Mouse (Mus musculus) liver, embryonic 16.5 days (tissue): ENCODE results near the gene Lemd1. TPM values are rescaled to one million over a fixed set of nuclear protein-coding genes. Genes with fewer than 3 reads are reported as not detected.

Experiments
- ATAC-seq: fragments of 200-750 bp; cut with Nextera tagmentation; 2 replicates; pipeline ENCODE4 v1.8.0; 2017; ENCODE audit warnings: low read depth, mild to moderate bottlenecking, moderate number of reproducible peaks, moderate library complexity
- H3K27ac ChIP-seq: fragments of 300-500 bp; sonication (generic); 2 replicates; pipeline ENCODE4 v1.5.1; 2014; ENCODE audit warnings: mild to moderate bottlenecking, low read length
- H3K27me3 ChIP-seq: fragments of 300-500 bp; sonication (generic); 2 replicates; pipeline ENCODE4 v1.6.1; 2014; ENCODE audit warnings: low read depth, low read length, mixed read lengths; ENCODE audit not compliant: control insufficient read depth, insufficient read depth
- H3K36me3 ChIP-seq: fragments of 300-500 bp; sonication (generic); 2 replicates; pipeline ENCODE4 v1.6.1; 2014; ENCODE audit warnings: mild to moderate bottlenecking; ENCODE audit not compliant: control insufficient read depth, insufficient read depth
- H3K4me1 ChIP-seq: fragments of 300-500 bp; sonication (generic); 2 replicates; pipeline ENCODE4 v1.6.1; 2014; ENCODE audit warnings: low read depth, low read length, mixed read lengths; ENCODE audit not compliant: control insufficient read depth
- H3K4me2 ChIP-seq: fragments of 300-500 bp; sonication (generic); 2 replicates; pipeline ENCODE4 v1.6.1; 2014; ENCODE audit warnings: low read depth, low read length, mixed read lengths
- H3K4me3 ChIP-seq: fragments of 300-500 bp; sonication (generic); 2 replicates; pipeline ENCODE4 v1.5.1; 2014; ENCODE audit warnings: low read depth, mild to moderate bottlenecking, low read length
- H3K9ac ChIP-seq: fragments of 300-500 bp; sonication (generic); 2 replicates; pipeline ENCODE4 v1.6.1; 2014; ENCODE audit warnings: low read depth, low read length
- H3K9me3 ChIP-seq: fragments of 300-500 bp; sonication (generic); replicated peaks from 2 replicates; pipeline ENCODE4 v1.6.1; 2016; ENCODE audit warnings: low read length; ENCODE audit not compliant: control insufficient read depth
- WGBS: fragments of 180-500 bp; shearing (Covaris S2); extraction: QIAGEN DNeasy Blood & Tissue Kit; methylation state at CpG from one replicate; pipeline ENCODE4 v1.1.7; 2014; ENCODE audit not compliant: insufficient replicate concordance; 5-methylcytosine and 5-hydroxymethylcytosine counted together
- polyA plus RNA-seq: library from polyadenylated mRNA; unstranded; fragments of >200 nt; fragmentation: Nextera tagmentation; extraction: Ambion mirVana; gene quantifications from 2 replicates; pipeline ENCODE4 v1.2.1, GENCODE M21; 2015

The Lemd1 gene
- polyA plus RNA-seq, 1 experiment from 2014 or later, result not detected

GRCm38 (mm10) chr1:132189231-132189630 is 2.0 kb upstream of the Lemd1 start:
- Histone ChIP-seq H3K27ac (no peak overlapping the region), H3K4me1 (peaks cover 4% of the 10 kb centered on the region), H3K27me3 (peaks cover 74% of the 10 kb centered on the region), H3K36me3 (no peaks in the 10 kb centered on the region), H3K9ac (no peak overlapping the region), H3K4me3 (no peak overlapping the region), H3K9me3 (no peaks in the 10 kb centered on the region), H3K4me2 (no peak overlapping the region)
- ATAC-seq, result no peak
- 22% methylated on average over 4 of the region's 4 CpGs for WGBS

- Histone ChIP-seq H3K27ac (no peak overlapping the region), H3K27me3 (peaks cover 75% of the 10 kb centered on the region), H3K4me3 (peak overlapping the region; percentile 50), H3K4me2 (peak overlapping the region; percentile 63), H3K4me1 (peaks cover 4% of the 10 kb centered on the region), H3K9ac (no peak overlapping the region), H3K9me3 (no peaks in the 10 kb centered on the region), H3K36me3 (no peaks in the 10 kb centered on the region)
- 1% methylated on average over 42 of the region's 50 CpGs for WGBS
- ATAC-seq, result no peak
Observed at GRCm38 (mm10) chr1:132190040-132190513, 1.2 kb upstream of the Lemd1 start.

GRCm38 (mm10) chr1:132190621-132191092 is 574 bp upstream of the Lemd1 start:
- H3K4me1 ChIP-seq, result peaks cover 4% of the 10 kb centered on the region
- peaks cover 81% of the 10 kb centered on the region for H3K27me3 ChIP-seq
- H3K9me3 ChIP-seq, result no peaks in the 10 kb centered on the region
- H3K36me3 ChIP-seq, result no peaks in the 10 kb centered on the region
- no peak overlapping the region for H3K9ac ChIP-seq
- H3K27ac ChIP-seq, result no peak overlapping the region
- WGBS, result 1% methylated on average over 54 of the region's 62 CpGs
- peak overlapping the region; percentile 50 for H3K4me3 ChIP-seq
- no peak for ATAC-seq
- H3K4me2 ChIP-seq, result peak overlapping the region; percentile 63

DNA sequence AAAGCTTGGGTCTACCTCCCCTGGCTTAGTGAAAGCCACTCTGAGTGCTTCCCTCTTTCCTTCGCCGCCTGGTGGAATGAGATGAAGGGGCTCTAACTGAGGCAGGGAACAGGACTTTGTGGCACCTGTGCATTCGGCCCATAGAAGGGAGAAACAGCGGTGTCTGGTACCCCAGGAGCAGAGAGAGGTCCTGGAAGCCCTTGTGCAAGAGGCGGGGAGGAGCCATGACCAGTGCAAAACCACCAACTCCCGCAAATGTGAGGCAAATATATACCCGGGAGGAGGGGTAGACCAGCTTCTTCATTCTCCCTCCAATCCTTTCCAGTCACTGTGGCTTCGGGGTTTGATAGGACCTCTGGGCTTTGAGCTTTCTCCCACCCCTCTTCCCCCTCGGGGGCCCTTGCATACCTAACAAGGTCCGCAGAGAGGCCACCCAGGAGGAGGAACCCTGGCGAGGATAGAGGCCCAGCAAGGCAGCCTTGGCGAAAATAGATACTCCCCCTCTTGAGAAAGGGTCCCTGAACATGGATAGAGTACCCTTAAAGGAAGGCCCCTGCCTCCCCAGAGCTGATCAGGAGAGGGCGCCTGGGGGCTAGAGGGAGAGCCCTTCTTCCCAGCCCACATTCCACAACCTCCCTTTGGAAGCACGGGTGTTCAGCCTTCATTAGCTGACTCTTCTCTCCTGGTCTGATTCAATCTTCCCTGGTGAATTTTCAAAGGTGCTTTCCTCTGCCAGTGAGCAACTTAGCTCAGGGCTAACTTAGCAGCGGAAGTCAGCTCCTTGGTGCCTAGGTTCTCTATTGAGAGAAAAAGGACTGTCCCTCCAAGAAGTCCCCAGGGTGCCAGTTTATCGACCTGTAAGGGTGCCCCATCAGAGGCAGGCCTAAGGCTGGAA is 802 bp downstream of the Lemd1 start:
- ATAC-seq, result no peak
- no peaks in the 10 kb centered on the region for H3K36me3 ChIP-seq
- H3K9me3 ChIP-seq, result no peaks in the 10 kb centered on the region
- H3K27ac ChIP-seq, result no peak overlapping the region
- 12% methylated on average over 16 of the region's 16 CpGs for WGBS
- peaks cover 77% of the 10 kb centered on the region for H3K27me3 ChIP-seq
- H3K4me3 ChIP-seq, result no peak overlapping the region
- H3K4me2 ChIP-seq, result no peak overlapping the region
- peaks cover 4% of the 10 kb centered on the region for H3K4me1 ChIP-seq
- no peak overlapping the region for H3K9ac ChIP-seq

- Histone ChIP-seq H3K27me3 (peaks cover 75% of the 10 kb centered on the region), H3K4me2 (no peak overlapping the region), H3K27ac (no peak overlapping the region), H3K9ac (no peak overlapping the region), H3K4me1 (peaks cover 4% of the 10 kb centered on the region), H3K9me3 (no peaks in the 10 kb centered on the region), H3K4me3 (no peak overlapping the region), H3K36me3 (no peaks in the 10 kb centered on the region)
- ATAC-seq, result no peak
- 43% methylated on average over 3 of the region's 3 CpGs for WGBS
Observed at GRCm38 (mm10) chr1:132193806-132194205, 2.6 kb downstream of the Lemd1 start.

DNA sequence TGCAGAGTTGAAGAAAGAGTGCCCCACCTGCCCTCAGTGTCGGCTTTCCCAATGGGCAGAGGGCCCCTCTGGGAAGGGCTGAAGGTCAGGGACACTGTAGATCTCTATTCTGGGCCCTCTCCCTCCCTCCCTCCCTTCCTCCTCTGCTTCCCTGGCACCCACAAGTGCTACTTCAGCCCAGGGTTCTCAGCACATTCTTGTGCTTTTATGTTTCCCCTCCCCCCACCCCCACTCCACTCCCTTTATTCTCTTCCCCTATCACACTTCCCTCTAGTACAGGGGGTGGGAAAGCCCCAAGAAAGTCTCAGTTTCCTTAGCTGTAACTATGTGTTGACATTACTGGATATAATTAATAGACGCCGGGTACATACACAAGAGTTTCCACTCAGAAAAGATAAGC is 3.4 kb downstream of the Lemd1 start:
- Histone ChIP-seq H3K4me2 (no peak overlapping the region), H3K27ac (no peak overlapping the region), H3K4me3 (no peak overlapping the region), H3K9ac (no peak overlapping the region), H3K4me1 (peaks cover 4% of the 10 kb centered on the region), H3K36me3 (no peaks in the 10 kb centered on the region), H3K9me3 (no peaks in the 10 kb centered on the region), H3K27me3 (peaks cover 74% of the 10 kb centered on the region)
- WGBS, result 42% methylated on average over 3 of the region's 3 CpGs
- ATAC-seq, result no peak

GRCm38 (mm10) chr1:132195100-132195499 is 3.9 kb downstream of the Lemd1 start:
- Histone ChIP-seq H3K4me3 (no peak overlapping the region), H3K36me3 (no peaks in the 10 kb centered on the region), H3K4me2 (no peak overlapping the region), H3K9me3 (no peaks in the 10 kb centered on the region), H3K4me1 (peaks cover 4% of the 10 kb centered on the region), H3K9ac (no peak overlapping the region), H3K27ac (no peak overlapping the region), H3K27me3 (peaks cover 73% of the 10 kb centered on the region)
- ATAC-seq, result no peak
- 55% methylated on average over 9 of the region's 9 CpGs for WGBS

DNA sequence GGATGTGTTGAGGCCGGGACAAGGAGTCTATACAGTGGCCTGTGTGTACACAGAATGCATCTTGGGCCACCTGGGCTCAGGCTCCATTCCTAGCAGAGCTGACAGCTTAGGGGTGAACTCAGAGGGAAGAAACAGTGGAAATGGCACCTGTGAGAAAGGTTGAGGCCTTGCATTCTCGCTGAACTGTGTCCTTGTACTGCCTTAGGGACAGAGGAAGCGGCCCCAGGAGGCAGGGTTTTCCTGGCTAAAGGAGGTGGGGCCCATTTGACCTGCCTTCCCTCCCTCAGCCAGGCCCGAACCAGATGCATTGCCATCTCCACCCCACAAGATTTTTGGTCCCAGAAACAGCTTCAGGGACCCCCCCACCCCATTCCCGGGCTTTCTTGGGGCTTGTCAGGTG is 4.5 kb downstream of the Lemd1 start:
- Histone ChIP-seq H3K9ac (no peak overlapping the region), H3K4me1 (peaks cover 2% of the 10 kb centered on the region), H3K27ac (no peak overlapping the region), H3K27me3 (peaks cover 67% of the 10 kb centered on the region), H3K4me3 (no peak overlapping the region), H3K9me3 (no peaks in the 10 kb centered on the region), H3K4me2 (no peak overlapping the region), H3K36me3 (no peaks in the 10 kb centered on the region)
- 38% methylated on average over 5 of the region's 5 CpGs for WGBS
- no peak for ATAC-seq

GRCm38 (mm10) chr1:132196337-132196736 is 5.1 kb downstream of the Lemd1 start:
- 38% methylated on average over 7 of the region's 7 CpGs for WGBS
- no peak for ATAC-seq
- Histone ChIP-seq H3K4me2 (no peak overlapping the region), H3K9ac (no peak overlapping the region), H3K4me3 (no peak overlapping the region), H3K27me3 (peaks cover 62% of the 10 kb centered on the region), H3K36me3 (no peaks in the 10 kb centered on the region), H3K9me3 (no peaks in the 10 kb centered on the region), H3K4me1 (no peaks in the 10 kb centered on the region), H3K27ac (no peak overlapping the region)
